Mouse (Mus musculus) ovary, adult 2 months (tissue): ENCODE data around the gene Glod4. TPM values are rescaled to one million over a fixed set of nuclear protein-coding genes. Genes with fewer than 3 reads are reported as not detected.

Experiments
- polyA plus RNA-seq: library from polyadenylated mRNA; depleted of rRNA; stranded (reverse); fragments of >200 nt; gene quantifications from 2 replicates; pipeline ENCODE4 v1.2.3, GENCODE M21; 2012; rRNA removed

Gene Glod4
- 2.7 and 4.1 TPM in 2 replicates for polyA plus RNA-seq

GRCm38 (mm10) chr11:76242901-76243810 is at the start of gene Glod4, which contains the start of gene Mrm3:
Gene Glod4 (minus strand): TSS chr11:76243725.
Gene Mrm3 (plus strand): TSS chr11:76243715.

GRCm38 (mm10) chr11:76217390-76217800 is 26.1 kb downstream of the Glod4 start, which contains the start of the genes Dbil5 and Gemin4:
Gene Dbil5 (plus strand): TSS chr11:76217608.
Gene Gemin4 (minus strand): TSS chr11:76217664.

DNA sequence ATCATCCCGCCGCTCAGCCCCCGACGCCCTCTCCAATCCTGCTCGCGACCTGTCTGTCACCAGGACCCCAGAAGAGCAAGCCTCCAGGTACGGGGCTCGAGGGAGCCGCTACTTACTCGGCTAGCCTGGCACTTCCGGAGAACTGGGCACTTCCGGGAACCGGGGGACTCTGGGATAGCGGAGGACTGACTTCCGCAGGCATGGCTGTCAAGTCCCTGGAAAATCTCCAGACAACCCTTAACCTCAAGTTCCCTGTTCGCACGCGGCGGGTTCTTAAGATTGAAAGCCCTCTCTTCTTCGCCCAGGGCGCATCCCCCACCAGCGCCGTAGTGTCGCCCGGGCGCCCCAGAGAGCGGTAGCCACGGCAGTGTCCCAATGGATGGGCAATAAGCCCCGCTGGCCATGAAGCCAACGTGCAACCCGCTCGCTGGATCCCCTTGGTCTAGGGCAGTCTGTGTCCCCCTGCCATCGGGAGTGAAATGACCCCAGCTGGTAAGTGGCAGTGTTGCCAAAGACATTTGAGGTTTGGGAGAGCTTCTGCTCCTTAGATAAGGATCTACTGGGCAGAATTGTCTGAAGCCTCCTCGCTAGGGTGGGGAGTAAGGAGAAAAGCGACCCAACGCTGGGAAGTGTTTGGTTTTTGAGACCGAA is 63.9 kb downstream of the Glod4 start, which contains the start of the genes Vps53 and Fam57a:
Gene Vps53, minus strand, starts transcription at position 153 of the 651 bp plus-strand sequence.
Gene Fam57a, plus strand, starts transcription at position 177 of the 651 bp plus-strand sequence.

Other genes with a start within 250 kb of the Glod4 start
- gene 1700016K19Rik, start 243.8 kb downstream of the Glod4 start, polyA plus RNA-seq: 12.4 and 14.0 TPM in 2 replicates
- gene Rflnb, start 215.9 kb downstream of the Glod4 start, polyA plus RNA-seq: 16.5 and 18.0 TPM in 2 replicates
- 20.5 and 23.7 TPM in 2 replicates for gene Vps53, start 64.1 kb downstream of the Glod4 start, polyA plus RNA-seq
- gene Fam57a, start 64.1 kb downstream of the Glod4 start, polyA plus RNA-seq: 26.9 and 43.1 TPM in 2 replicates
- gene Dbil5, start 26.1 kb downstream of the Glod4 start, polyA plus RNA-seq: 0.41 TPM in 1 of 2 replicates, not detected in the other
- 12.7 and 15.4 TPM in 2 replicates for gene Gemin4, start 26.1 kb downstream of the Glod4 start, polyA plus RNA-seq
- gene Mrm3, start within 50 bp of the Glod4 start, polyA plus RNA-seq: 7.4 and 8.3 TPM in 2 replicates
- 47.3 and 48.6 TPM in 2 replicates for gene Nxn, start 155.4 kb upstream of the Glod4 start, polyA plus RNA-seq
- gene Timm22, start 163.2 kb upstream of the Glod4 start, polyA plus RNA-seq: 23.4 and 27.6 TPM in 2 replicates